Mouse (Mus musculus) spleen, postnatal 4 days (tissue): Measurements from ENCODE around the gene Dlg4.
"Not testable (repeated sequence)": the region's sequence is repeated elsewhere in the genome, so short reads cannot be mapped to it uniquely, and the experiment has no call there.

Source experiments
- DNase-seq, 2 experiments: peaks; one replicate each; pipeline ENCODE4 v3.0.0; 2022; ENCODE audit warnings: low spot score in 2 of 2

Gene Dlg4

GRCm38 (mm10) chr11:69996161-69997061 lies 20.3 kb upstream of the Dlg4 start:
- peak; percentile 59 to 83 for DNase-seq

- DNase-seq = peak; percentile 91 to 97
These were observed 19.7 kb upstream of the Dlg4 start for GRCm38 (mm10) chr11:69997070-69997509.

- DNase-seq = no peak
These were observed 17.9 kb upstream of the Dlg4 start for GRCm38 (mm10) chr11:69998567-69999491.

- DNase-seq = no peak
These were observed 17.1 kb upstream of the Dlg4 start for GRCm38 (mm10) chr11:69999666-70000065.

DNA sequence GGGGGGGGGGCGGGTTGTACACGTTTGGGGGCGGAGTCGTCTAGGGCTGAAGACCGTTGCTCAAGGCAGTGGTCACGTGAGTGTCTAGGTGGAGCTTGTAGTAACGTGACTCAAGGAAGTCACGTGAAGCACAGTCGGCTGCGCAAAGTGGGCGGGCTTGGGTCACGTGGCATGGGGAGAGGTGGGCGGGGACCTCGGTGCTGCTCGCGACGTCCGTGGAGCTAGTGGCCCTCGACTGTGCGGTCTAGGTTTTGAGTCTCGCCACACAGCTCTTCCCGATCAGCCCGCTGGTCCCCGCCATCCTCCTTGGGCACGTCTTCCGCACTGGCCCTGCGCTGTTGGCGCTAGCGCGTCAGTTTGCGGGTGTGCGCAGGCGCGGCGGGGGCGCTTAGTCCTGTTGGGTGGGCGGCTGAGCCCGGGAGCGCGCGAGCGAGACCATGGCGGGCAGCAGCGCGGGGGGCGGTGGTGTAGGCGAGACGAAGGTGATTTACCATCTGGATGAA lies 16.3 kb upstream of the Dlg4 start, which contains the start of gene Dvl2:
Dvl2 (plus strand) TSS at position 200 of the 503 bp plus-strand sequence.
- peak; percentile 90 to 92 for DNase-seq

DNA sequence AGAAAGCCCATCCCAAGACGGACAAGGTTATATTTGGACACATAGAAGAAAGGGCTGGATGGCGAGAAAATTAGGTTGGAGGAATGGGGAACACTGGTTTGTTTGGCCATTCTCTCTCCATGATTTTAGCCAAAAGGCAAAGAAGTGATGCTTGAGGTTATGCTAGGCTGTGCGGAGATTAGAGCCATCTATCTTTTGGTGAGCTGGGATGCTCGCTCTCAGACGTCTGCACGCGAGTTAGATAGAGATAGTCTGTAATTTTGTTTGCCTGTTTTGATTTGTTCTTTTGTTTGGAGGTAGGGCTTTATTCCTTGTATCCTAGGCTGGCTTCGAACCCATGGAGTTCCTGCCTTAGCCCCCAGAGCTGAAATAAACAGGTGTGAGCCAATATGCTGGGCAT lies 15.6 kb upstream of the Dlg4 start:
- DNase-seq = no peak

- peak; percentile 67 to 78 for DNase-seq
These were observed 14.9 kb upstream of the Dlg4 start for GRCm38 (mm10) chr11:70001865-70002264.

DNA sequence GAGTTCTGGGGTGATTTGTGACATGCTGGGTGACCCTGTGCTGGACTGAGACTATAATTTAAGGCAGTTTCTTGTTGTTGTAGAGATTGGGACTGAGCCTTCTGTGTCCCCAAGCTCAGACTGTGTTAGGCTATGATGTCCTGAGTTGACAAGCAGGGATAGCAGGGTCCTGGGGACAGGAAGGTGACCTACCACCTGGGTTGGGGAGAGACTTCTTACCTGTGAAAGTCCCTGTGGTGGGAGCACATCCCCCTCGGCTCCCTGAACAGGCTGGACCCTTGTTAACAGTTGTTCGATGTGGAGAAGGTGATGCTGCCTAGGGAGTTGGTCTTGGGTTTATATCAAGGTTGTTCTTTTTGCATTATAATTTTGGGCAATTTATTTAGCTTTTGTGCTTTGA lies 14.3 kb upstream of the Dlg4 start:
- no peak for DNase-seq

DNA sequence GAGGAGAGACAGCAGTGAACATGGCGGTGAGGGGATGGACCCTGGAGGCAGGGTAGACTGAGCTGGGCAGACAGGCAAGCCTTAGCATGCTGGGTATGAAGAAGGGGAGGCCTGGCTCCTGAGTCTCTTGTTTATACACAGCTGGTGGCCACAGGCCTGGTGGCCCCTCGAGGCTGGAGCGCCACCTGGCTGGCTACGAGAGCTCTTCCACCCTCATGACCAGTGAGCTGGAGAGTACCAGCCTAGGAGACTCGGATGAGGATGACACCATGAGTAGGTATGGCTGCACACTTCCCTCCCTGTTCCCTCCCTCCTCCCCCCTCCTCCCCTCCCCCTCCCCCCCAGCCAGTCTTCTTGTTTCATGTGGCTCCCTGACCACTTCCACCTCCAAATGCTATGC lies 11.2 kb upstream of the Dlg4 start:
- DNase-seq = no peak

GRCm38 (mm10) chr11:70010033-70010432 lies 6.7 kb upstream of the Dlg4 start:
- no peak for DNase-seq

- DNase-seq = no peak
These were observed 6.2 kb upstream of the Dlg4 start for GRCm38 (mm10) chr11:70010548-70010947.

DNA sequence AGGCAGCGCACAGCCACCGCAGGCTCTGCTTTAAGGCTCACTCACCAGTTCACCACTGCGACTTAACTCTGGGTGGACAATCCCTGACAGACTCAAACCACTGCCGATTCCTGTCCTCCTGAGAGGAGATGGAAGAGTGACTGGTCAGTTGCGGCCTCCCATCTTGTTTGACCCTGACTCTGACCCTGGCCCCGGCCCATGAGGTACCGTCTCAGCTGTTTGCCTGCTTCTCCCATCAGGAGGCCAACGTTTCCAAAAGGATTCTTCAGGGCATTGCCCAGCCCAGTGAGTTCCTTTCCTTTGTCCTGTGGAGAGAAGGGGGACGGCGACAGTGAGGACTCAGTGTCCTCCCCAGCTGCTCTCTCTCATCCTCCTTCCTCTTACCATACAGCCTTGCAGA lies 5.8 kb upstream of the Dlg4 start:
- no peak for DNase-seq

DNA sequence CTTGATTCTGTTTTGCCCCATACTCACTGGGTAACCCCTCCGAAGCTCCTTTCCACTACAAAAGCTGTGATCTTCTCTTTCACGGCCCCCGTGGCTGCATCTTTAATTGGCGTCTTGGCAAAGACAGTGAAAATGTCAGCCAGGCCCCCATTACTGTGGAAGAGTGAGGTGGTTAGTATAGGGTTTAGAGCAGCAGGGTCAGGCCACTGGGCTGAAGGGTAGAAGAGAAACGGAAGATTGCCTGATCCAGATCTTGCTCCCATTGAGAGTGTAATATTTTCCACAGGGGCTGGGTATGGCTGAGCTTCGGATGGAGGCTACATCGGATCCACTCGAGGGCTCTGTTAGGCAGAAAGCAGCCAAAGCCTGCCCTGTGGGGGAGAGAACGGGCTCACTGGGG lies 3.8 kb upstream of the Dlg4 start:
- no peak for DNase-seq

- DNase-seq = no peak
These were observed 3.3 kb upstream of the Dlg4 start for GRCm38 (mm10) chr11:70013408-70013807.

DNA sequence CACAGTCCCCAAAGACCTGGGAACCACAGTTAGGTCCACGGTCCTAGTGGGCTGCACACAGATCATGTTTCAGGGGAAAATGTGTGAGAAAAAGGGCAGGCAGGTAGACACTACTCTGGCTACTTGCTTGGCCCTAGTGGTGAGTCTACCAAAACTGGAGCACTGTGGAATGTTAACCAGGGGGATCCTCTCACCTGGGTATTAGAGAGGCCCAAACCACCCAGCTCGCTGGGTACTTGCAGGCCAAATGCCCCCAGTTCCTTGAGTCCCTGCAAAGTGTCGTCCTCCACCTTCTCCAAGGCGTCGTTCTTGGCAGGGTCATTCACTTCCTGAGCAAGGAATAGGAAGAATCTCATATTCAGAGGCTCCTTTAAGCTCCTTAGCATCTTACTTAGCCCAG lies 2.7 kb upstream of the Dlg4 start:
- DNase-seq = no peak

GRCm38 (mm10) chr11:70014880-70015558 lies 1.7 kb upstream of the Dlg4 start, which contains the start of gene Acadvl:
Acadvl (minus strand) TSS chr11:70015411.
- peak; percentile 87 to 93 for DNase-seq

DNA sequence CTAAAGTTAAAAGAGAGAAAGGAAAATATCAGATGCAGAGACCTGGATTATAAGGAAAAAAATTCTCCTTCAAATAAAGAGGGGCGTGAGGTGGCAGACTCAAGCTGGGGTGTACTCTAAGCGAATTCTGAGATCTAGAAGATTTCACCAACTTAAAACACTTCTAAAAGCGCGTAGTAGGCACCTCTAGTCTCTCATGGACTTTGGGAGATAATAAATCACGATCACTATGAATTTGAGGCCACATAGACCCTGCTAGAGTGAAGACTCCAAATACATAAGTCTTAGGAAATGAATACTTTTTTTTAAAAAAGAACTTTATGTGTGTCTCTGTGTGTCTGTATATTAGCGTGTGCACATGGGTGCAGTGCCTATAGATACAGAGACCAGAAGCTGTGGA lies 1.1 kb upstream of the Dlg4 start:
- DNase-seq = no peak

DNA sequence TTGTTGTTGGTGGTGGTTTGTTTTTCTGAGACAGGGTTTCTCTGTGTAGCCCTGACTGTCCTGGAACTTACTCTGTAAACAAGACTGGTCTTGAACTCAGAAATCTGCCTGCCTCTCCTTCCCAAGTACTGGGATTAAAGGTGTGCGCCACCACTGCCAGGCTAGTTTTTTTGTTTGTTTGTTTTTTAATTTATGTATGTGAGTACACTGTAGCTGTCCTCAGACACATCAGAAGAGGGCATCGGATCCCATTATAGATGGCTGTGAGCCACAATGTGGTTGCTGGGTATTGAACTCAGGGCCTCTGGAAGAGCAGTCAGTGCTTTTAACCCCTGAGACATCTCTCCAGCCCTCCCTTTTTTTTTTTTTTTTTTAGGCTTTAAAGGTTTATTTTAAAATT lies 565 bp upstream of the Dlg4 start:
- DNase-seq = not testable (repeated sequence)

DNA sequence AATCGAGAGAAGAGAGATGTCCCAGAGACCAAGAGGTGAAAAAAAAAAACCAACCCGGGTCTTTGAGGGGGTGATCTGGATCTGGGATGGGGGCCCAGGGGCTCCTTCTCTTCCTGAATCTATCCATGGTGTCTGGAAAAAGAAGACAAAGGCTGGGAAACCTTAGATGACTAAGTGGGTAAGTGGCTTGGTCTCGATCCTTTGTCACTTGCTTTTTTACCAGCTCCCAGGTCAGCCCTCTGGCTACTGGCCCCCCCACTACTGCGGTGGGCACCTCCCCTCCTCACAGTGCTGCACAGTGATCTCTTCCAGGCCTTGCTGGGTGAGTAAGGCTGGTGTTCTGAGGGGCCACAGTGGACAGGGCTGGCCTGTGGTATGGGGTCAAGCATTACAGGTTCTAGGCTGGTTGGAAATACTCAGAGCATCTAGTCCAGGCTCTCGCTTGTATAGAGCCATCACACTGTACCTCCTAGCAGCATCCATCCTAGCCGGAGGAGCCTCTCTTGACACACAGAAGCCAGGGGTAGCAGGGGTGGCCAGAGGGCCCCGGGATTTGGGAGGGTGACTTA lies 541 bp downstream of the Dlg4 start:
- DNase-seq = no peak

- no peak for DNase-seq
These were observed 1.6 kb downstream of the Dlg4 start for GRCm38 (mm10) chr11:70018131-70018990.
